Mouse (Mus musculus): Measurements from ENCODE around the gene Trim47.

- TF ChIP-seq POLR2A (IDR thresholded peaks at IDR 0.05; ENCODE audit: extremely low read depth, insufficient read depth, low read length) (no peak), CTCF (IDR thresholded peaks at IDR 0.05; ENCODE audit: low read depth, low read length) (no peak)
Measured at GRCm38 (mm10) chr11:116134171-116134570, 7.2 kb upstream of the Trim47 start.
